Mouse (Mus musculus): ENCODE measurements around the gene Bst1. TPM values are rescaled to one million over a fixed set of nuclear protein-coding genes. Genes with fewer than 3 reads are reported as not detected.

Bst1 gene
- under 1 TPM in 1 of 2 experiments, not detected in 1; 0.25 TPM for total RNA-seq (2021)
- long read RNA-seq, result 0 reads

DNA sequence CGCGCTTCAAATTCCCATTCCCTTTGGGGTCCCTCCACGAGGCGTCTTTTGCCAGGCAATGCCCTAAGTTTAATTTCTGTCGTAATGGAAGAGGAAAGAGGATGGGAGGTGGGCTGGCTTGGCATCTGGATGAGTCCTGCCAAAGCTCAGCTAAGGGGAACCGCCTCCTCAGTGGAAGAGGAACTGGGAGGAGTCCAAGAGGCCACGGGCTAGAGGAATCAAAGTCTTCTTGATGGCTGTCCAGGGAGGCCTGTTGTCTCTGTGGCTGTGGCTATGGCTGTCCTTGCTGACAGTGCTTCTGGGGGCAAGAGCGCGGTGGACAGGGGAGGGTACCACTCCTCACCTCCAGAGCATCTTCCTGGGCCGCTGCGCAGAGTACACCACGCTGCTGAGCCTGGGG, at the start of gene Bst1:
TSS of gene Bst1 (plus strand) at position 191 of the 400 bp plus-strand sequence.
- no peak for DNase-seq (ENCODE audit: low spot score in 2 of 2)

DNA sequence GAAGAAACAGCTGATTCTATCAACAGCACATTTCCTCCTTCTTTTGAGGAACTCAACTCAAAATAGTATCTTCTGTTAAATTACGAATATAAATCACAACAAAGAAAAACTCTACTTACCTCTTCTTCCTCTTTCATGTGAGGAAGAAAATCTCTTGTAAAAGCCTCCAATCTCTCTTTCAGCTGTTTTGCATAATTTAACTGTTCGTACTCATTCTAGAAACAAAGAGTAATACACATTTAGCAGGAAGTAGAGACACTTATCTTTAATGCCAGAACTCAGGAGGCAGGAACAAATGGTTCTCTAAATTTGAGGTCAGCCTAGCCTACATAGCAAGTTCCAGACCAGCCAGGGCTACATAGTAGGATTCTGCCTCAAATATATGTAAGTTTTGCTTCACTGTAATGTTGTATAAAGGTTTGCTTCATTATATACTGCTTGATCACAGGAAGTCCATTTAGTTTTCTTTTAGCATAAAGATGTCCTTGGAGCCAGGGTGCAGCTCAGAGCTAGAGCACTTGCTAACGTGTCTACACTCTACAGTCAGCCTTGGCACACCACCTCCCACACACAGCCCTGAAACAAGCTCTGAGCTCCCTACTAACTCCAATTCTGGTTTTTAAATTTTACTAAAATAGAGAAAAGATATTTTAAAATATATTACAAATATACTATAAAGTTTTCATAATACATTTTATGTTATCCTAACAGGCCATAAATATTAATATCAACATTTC, 47.9 kb upstream of the Bst1 start:
- DNase-seq (ENCODE audit: low spot score in 2 of 2), result peak in 1 of 2 experiments; percentile 10

DNA sequence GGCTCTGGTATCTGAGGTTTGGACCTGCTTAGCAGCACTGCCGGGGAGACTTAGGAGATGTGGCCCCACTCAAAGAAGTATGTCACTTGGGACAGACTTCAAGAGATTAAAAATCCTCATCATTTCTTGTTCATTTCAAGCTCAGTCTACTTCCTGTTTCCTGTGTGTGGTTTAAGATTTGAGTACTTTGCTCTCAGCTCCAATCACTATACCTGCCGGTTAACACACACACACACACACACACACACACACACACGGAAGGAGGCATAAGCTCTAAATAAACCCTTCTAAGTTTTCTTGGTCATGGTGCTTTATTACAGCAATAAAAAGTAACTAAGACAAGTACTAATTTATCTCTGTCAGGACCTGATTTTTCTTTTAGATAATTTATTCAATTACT, 47.1 kb upstream of the Bst1 start:
- no peak for DNase-seq (ENCODE audit: low spot score in 2 of 2)

- DNase-seq (ENCODE audit: low spot score in 2 of 2), result no peak
Measured at GRCm38 (mm10) chr5:43776407-43776806, 42.3 kb upstream of the Bst1 start.

GRCm38 (mm10) chr5:43776993-43777392, 41.7 kb upstream of the Bst1 start:
- no peak for DNase-seq (ENCODE audit: low spot score in 2 of 2)

DNA sequence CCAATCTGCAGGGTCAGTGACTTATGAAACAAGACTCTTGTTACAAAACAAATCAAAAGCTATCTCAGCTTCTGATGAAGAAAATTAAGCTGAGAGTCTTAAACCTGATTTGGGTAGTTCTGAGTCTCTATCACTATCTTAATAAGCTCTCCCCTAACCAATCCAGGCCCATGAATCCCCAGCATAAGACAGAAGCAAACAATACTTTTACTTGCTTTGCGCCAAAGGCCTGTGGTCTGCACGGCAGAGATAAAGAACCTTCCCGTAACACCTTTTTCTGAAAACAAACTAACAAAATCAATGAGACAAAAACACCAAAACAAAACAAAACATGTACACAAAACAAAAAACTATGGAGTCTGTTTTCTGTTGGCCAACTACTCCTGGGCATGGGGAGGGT, 40.1 kb upstream of the Bst1 start:
- no peak for DNase-seq (ENCODE audit: low spot score in 2 of 2)

- DNase-seq (ENCODE audit: low spot score in 2 of 2), result peak in 1 of 2 experiments; percentile 30
Measured at GRCm38 (mm10) chr5:43781423-43781976, 37.2 kb upstream of the Bst1 start.

GRCm38 (mm10) chr5:43781977-43782930, 36.4 kb upstream of the Bst1 start:
- peak; percentile 65 to 83 for DNase-seq (ENCODE audit: low spot score in 2 of 2)

- no peak for DNase-seq (ENCODE audit: low spot score in 2 of 2)
Measured at GRCm38 (mm10) chr5:43783996-43784395, 34.7 kb upstream of the Bst1 start.

GRCm38 (mm10) chr5:43786607-43787006, 32.1 kb upstream of the Bst1 start:
- no peak for DNase-seq (ENCODE audit: low spot score in 2 of 2)

GRCm38 (mm10) chr5:43787976-43788752, 30.5 kb upstream of the Bst1 start:
- DNase-seq (ENCODE audit: low spot score in 2 of 2), result no peak

GRCm38 (mm10) chr5:43792354-43792753, 26.3 kb upstream of the Bst1 start:
- DNase-seq (ENCODE audit: low spot score in 2 of 2), result no peak

DNA sequence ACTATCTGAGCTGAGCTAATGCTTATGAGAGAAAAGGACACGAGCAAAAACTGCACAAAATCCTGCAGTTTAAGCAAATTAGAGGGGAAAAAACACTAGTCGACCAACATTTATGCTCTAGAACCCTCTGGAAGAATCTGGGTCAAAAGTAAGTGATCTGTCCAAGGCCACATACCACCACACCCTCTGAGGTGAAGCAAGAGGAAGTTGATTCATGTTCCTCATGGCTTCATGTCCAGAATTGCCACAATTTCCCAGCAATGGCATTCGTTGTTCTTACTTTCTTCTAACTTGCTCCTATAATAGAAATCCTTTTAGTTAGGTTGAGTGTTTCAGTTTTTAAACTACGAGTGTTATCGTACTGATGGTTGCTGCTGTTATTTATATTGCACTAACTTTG, 19.2 kb upstream of the Bst1 start:
- no peak for DNase-seq (ENCODE audit: low spot score in 2 of 2)

- no peak for DNase-seq (ENCODE audit: low spot score in 2 of 2)
Measured at GRCm38 (mm10) chr5:43800700-43801099, 18.0 kb upstream of the Bst1 start.

GRCm38 (mm10) chr5:43801253-43801652, 17.4 kb upstream of the Bst1 start:
- DNase-seq (ENCODE audit: low spot score in 2 of 2), result no peak

DNA sequence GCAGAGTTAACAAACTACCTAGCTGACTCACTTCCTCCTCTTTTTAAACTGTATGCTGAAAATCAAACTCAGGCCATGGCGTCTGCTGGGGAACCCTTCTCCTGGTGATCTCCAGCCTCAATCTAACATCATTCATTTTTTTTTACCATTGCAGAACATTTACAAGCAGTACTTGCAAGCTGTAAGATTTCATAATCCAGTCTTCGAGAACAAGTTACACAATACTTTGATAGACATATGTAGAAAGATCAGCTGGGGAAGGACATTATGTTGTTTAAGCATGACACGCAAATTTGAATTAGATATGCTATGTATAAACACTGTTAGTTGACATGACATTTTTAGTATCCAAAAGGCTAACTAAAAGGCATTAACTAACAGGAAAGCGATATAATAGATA, 16.9 kb upstream of the Bst1 start:
- DNase-seq (ENCODE audit: low spot score in 2 of 2), result no peak

- no peak for DNase-seq (ENCODE audit: low spot score in 2 of 2)
Measured at GRCm38 (mm10) chr5:43805401-43805800, 13.3 kb upstream of the Bst1 start.

- no peak for DNase-seq (ENCODE audit: low spot score in 2 of 2)
Measured at GRCm38 (mm10) chr5:43806340-43806739, 12.3 kb upstream of the Bst1 start.

DNA sequence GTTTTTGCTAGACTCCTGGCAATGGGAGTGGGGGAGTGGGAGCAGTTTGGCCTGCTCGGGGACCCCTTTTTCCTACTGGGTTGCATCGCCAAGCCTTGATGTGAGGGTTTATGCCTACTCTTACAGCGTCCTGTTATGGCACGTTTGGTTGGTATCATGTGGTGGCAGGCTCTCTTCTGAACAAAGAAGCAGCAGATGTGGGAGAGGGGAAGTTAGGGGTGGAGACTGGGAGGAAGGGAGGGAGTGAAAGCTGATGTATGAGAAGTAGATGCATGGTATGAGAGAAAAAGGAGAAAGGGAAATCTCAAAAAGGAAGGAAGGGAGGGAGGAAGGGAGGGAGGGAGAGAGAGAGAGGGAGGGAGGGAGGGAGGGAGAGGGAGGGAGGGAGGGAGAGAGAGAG, 11.8 kb upstream of the Bst1 start:
- DNase-seq (ENCODE audit: low spot score in 2 of 2), result no peak

DNA sequence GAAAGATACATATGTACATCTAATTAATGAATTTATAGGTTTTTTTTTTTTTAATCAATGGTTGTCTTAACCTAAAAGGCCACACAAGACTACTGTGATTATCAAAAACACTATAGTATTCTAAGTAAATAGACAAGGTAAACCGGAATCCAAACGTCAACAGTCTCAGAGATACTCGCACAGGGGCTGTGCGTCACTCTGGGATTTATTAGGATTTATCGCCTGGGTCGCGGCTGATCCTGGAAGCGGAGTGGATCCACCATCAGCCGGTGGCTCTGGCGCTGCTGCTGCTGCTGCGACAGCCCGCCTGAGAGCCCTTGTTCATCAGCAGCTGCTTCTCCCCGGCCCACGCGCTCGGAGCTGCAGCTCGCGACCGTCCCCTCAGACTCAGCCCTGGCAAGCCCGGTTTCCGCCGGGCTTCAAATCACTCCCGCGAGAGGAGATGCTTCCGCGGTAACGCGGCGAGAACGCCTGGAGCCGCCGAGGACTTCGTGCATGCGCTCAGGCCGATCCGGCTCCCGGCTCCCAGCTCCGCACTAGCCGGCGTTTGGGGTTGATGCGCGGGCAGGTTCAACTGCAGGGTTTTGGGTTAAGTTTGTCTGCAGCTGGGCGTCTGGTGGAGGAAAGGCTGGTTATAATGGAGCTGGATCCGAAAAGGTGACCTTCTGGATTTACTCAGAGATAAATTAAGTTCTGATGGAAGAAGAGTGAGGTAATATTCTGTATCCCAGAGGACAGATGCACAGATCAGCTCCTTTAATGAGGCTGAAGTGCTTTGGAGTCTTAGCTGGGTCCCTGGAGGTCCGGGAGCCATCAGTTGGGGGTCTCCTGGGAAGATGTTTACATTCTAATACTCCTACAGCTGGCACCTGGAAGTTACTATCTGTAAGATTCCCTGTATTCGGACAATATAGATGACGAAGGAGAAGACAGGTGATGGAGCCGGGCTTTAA, 10.7 kb upstream of the Bst1 start:
- DNase-seq (ENCODE audit: low spot score in 2 of 2), result peak; percentile 71 to 81

Measured in layer of hippocampus, adult 18-20 months (tissue).